Mouse (Mus musculus): Measurements from ENCODE around the gene Ppp1r1c.

GRCm38 (mm10) chr2:79786467-79786866 is 78.9 kb downstream of the Ppp1r1c start:
- TF ChIP-seq CTCF (IDR thresholded peaks at IDR 0.05; ENCODE audit: control insufficient read depth, insufficient read depth, insufficient read length), result no peak
- no peak for TF ChIP-seq USF1 (IDR thresholded peaks at IDR 0.05; ENCODE audit: low read depth)
- TF ChIP-seq CEBPB (IDR thresholded peaks at IDR 0.05; ENCODE audit: low read depth), result no peak
- no peak for TF ChIP-seq MYOG (IDR thresholded peaks at IDR 0.05; ENCODE audit: control insufficient read depth, extremely low read depth, insufficient read length)
- TF ChIP-seq FOSL1 (IDR thresholded peaks at IDR 0.05; ENCODE audit: insufficient read depth, low read length, poor library complexity, severe bottlenecking), result no peak
